Mouse (Mus musculus): ENCODE data around the gene Snapc2. TPM values are rescaled to one million over a fixed set of nuclear protein-coding genes. Genes with fewer than 3 reads are reported as not detected.
A peak's percentile ranks its signal among the peaks of the same experiment; 100 is the strongest.

Snapc2 gene
- polyA plus RNA-seq, 1 experiment from 2014 or later: 72.2 TPM

DNA sequence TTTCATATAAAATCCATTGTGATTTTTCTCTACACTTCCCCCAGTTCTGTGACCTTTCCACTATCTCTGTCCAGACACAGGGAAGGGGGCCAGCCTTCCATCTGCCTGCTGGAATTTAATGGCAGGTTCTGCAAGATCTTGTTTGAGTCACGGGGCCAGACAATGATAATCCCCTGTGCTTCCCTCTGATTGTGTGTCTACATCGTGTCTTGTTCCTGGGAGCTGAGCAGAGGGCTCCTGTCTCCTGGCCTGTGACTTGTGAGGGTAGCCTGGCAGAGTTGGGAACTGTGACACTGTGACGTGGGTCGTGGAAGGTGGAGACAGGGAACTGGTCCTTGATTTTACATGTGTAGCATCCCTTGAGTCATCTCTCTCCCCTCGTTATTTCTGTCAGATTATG, 23.1 kb upstream of the Snapc2 start:
- WGBS: 73% methylated on average over 5 of the region's 5 CpGs
- Histone ChIP-seq H3K9ac (ENCODE audit: low read depth, low read length) (no peak overlapping the region), H3K4me2 (ENCODE audit: low read length) (no peak overlapping the region), H3K36me3 (ENCODE audit: control insufficient read depth, insufficient read depth, low read length) (no peaks in the 10 kb centered on the region), H3K4me3 (ENCODE audit: low read length) (no peak overlapping the region), H3K9me3 (ENCODE audit: control insufficient read depth, low read length) (no peaks in the 10 kb centered on the region), H3K27ac (ENCODE audit: low read depth, low read length) (no peak overlapping the region), H3K4me1 (ENCODE audit: control insufficient read depth, insufficient read depth, low read depth, low read length) (peaks cover 2% of the 10 kb centered on the region; the same call in 1 of the 2 replicates), H3K27me3 (replicated peaks; ENCODE audit: control insufficient read depth, insufficient read depth, low read length) (peaks cover 14% of the 10 kb centered on the region)
- no peak for ATAC-seq

DNA sequence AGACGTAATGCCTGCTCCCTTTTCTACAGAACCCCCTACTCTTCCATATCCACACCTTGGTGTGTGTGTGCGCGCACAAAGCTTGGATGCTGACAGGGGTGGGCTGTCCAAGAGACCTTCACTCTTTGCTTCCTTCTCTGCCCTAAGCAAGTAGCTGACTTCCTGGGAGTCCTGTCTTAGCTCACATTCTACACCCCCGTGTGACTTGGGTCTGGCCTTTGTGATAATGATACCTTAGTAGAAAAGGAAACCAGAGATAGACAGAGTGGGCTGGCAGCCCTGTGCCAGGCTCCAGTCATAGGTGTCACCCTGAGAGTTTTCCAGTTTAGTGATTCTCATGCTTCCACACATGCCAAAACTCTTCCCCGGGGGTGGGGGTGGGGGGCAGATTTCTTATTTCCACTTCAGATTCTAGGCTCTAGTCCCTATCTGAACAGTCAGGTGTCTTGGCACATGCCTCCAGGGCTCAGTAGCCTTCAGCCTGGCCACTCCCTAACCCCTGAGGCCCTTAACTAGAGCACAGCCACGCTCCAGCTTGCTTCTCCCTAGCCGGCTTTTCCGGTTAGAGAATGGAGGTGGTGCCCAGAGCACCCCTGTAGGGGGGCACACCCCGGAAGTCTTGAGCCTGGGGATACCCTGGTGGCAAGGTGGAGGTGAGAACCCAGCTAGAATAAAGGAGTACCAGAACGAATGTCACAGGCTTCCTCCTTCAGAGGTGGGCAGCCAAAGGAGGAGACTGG, 22.1 kb upstream of the Snapc2 start:
- H3K27ac ChIP-seq (ENCODE audit: low read depth, low read length): no peak overlapping the region
- no peak overlapping the region for H3K4me3 ChIP-seq (ENCODE audit: low read length)
- H3K9ac ChIP-seq (ENCODE audit: low read depth, low read length): no peak overlapping the region
- H3K4me2 ChIP-seq (ENCODE audit: low read length): no peak overlapping the region
- H3K4me1 ChIP-seq (ENCODE audit: control insufficient read depth, insufficient read depth, low read depth, low read length): peaks cover 2% of the 10 kb centered on the region; the same call in 1 of the 2 replicates
- H3K27me3 ChIP-seq (replicated peaks; ENCODE audit: control insufficient read depth, insufficient read depth, low read length): peaks cover 14% of the 10 kb centered on the region
- no peaks in the 10 kb centered on the region for H3K36me3 ChIP-seq (ENCODE audit: control insufficient read depth, insufficient read depth, low read length)
- no peaks in the 10 kb centered on the region for H3K9me3 ChIP-seq (ENCODE audit: control insufficient read depth, low read length)
- WGBS: 65% methylated on average over 10 of the region's 10 CpGs
- ATAC-seq: no peak

DNA sequence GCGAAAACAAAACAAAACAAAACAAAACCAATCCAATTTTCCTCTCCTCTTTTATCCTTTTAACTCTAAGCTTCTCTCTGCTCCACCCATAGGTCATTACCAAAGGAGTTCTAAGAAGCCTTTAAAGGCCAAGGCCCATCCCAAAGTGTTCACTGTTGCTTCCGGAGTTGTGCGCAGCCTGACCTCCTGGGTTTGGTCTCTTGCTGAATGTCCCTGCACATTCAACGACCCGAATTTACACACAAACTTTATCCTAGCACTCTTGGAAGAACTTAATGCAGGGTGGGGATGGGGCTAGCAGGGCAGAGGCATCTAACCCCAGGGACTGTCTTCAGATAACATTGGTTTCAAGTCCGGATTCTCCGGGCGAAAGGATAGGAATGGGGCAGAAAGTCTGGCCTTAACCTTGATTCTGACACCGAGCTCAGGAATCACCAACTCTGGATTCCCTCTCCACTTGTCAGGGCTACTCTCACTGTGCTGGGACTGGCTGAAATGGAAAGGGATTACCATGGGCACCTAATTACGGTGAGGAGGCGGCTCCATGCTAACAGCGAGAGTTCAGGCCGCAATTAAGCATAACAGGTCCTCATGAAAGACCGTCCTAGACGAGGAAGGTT, 15.0 kb upstream of the Snapc2 start:
- Histone ChIP-seq H3K27me3 (replicated peaks; ENCODE audit: control insufficient read depth, insufficient read depth, low read length) (no peaks in the 10 kb centered on the region), H3K9me3 (ENCODE audit: control insufficient read depth, low read length) (no peaks in the 10 kb centered on the region), H3K4me1 (ENCODE audit: control insufficient read depth, insufficient read depth, low read depth, low read length) (peaks cover 26% of the 10 kb centered on the region), H3K36me3 (ENCODE audit: control insufficient read depth, insufficient read depth, low read length) (no peaks in the 10 kb centered on the region), H3K27ac (ENCODE audit: low read depth, low read length) (peak overlapping the region; percentile 92), H3K9ac (ENCODE audit: low read depth, low read length) (peak overlapping the region; percentile 66), H3K4me3 (ENCODE audit: low read length) (peak overlapping the region; percentile 86), H3K4me2 (ENCODE audit: low read length) (peak overlapping the region; percentile 82)
- ATAC-seq: peak; percentile 2
- WGBS: 19% methylated on average over 15 of the region's 15 CpGs

DNA sequence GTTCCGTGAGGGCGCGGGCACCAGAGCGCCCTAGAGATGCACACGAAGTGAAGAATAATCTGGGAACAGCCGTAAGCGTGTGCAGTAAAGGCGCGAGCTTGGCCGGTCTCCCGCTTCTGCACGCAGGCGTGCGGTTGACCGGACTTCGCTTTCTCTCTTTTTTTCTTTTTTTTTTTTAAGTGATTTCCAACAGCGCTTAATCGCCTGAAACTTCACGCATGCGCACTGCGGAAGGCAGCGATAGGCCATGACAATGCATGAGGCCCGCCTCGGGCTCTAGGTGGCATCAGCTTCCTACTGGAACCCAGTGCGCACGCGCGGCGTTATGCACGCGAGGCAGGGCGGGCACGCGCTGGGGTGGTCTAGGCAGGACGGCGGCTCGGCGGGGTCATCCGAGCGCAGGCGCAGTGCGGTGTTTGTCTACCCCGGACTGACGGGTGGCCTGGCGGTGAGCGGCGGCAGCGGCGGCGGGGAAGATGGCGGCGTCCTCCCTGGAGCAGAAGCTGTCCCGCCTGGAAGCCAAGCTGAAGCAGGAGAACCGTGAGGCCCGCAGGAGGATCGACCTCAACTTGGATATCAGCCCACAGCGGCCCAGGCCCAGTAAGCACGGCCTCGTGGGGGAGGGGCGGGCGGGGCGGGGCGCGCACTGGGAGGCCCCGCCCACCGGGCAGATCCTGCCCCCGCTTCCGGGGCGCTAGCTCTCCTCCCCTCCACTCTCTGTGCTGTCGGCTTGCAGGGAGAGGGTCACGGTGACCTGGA, 14.3 kb upstream of the Snapc2 start, which contains the start of the genes Map2k7 and Gm49320:
Gene Map2k7, plus strand, starts transcription at position 307 of the 759 bp plus-strand sequence.
Gene Gm49320, plus strand, starts transcription at position 432 of the 759 bp plus-strand sequence.
- no peaks in the 10 kb centered on the region for H3K27me3 ChIP-seq (replicated peaks; ENCODE audit: control insufficient read depth, insufficient read depth, low read length)
- peak; percentile 95 for ATAC-seq
- peaks cover 26% of the 10 kb centered on the region for H3K4me1 ChIP-seq (ENCODE audit: control insufficient read depth, insufficient read depth, low read depth, low read length)
- H3K9ac ChIP-seq (ENCODE audit: low read depth, low read length): peak within 1 kb of the TSS; percentile 84
- WGBS: under 1% methylated on average over 56 of the region's 71 CpGs
- H3K36me3 ChIP-seq (ENCODE audit: control insufficient read depth, insufficient read depth, low read length): peaks cover 4% of the 10 kb centered on the region
- H3K27ac ChIP-seq (ENCODE audit: low read depth, low read length): peak within 1 kb of the TSS; percentile 92
- H3K4me3 ChIP-seq (ENCODE audit: low read length): peak within 1 kb of the TSS; percentile 86
- peak within 1 kb of the TSS; percentile 95 for H3K4me2 ChIP-seq (ENCODE audit: low read length)
- H3K9me3 ChIP-seq (ENCODE audit: control insufficient read depth, low read length): no peaks in the 10 kb centered on the region

- H3K9me3 ChIP-seq (ENCODE audit: control insufficient read depth, low read length): no peaks in the 10 kb centered on the region
- H3K4me1 ChIP-seq (ENCODE audit: control insufficient read depth, insufficient read depth, low read depth, low read length): peaks cover 26% of the 10 kb centered on the region
- ATAC-seq: no peak; the same call in 1 of the 2 replicates
- H3K9ac ChIP-seq (ENCODE audit: low read depth, low read length): peak overlapping the region; percentile 84
- peaks cover 12% of the 10 kb centered on the region for H3K36me3 ChIP-seq (ENCODE audit: control insufficient read depth, insufficient read depth, low read length)
- H3K27me3 ChIP-seq (replicated peaks; ENCODE audit: control insufficient read depth, insufficient read depth, low read length): no peaks in the 10 kb centered on the region
- H3K4me2 ChIP-seq (ENCODE audit: low read length): peak overlapping the region; percentile 95
- WGBS: 12% methylated on average over 19 of the region's 19 CpGs
- peak overlapping the region; percentile 86 for H3K4me3 ChIP-seq (ENCODE audit: low read length)
- H3K27ac ChIP-seq (ENCODE audit: low read depth, low read length): peak overlapping the region; percentile 91
Observed at GRCm38 (mm10) chr8:4239193-4239890, 13.5 kb upstream of the Snapc2 start.

- Histone ChIP-seq H3K9me3 (ENCODE audit: control insufficient read depth, low read length) (no peaks in the 10 kb centered on the region), H3K4me3 (ENCODE audit: low read length) (no peak overlapping the region), H3K36me3 (ENCODE audit: control insufficient read depth, insufficient read depth, low read length) (peaks cover 51% of the 10 kb centered on the region), H3K4me2 (ENCODE audit: low read length) (no peak overlapping the region), H3K27ac (ENCODE audit: low read depth, low read length) (no peak overlapping the region), H3K27me3 (replicated peaks; ENCODE audit: control insufficient read depth, insufficient read depth, low read length) (no peaks in the 10 kb centered on the region), H3K9ac (ENCODE audit: low read depth, low read length) (no peak overlapping the region), H3K4me1 (ENCODE audit: control insufficient read depth, insufficient read depth, low read depth, low read length) (peaks cover 13% of the 10 kb centered on the region)
- 92% methylated on average over 5 of the region's 5 CpGs for WGBS
- no peak for ATAC-seq
Observed at GRCm38 (mm10) chr8:4245061-4245460, 7.8 kb upstream of the Snapc2 start.

DNA sequence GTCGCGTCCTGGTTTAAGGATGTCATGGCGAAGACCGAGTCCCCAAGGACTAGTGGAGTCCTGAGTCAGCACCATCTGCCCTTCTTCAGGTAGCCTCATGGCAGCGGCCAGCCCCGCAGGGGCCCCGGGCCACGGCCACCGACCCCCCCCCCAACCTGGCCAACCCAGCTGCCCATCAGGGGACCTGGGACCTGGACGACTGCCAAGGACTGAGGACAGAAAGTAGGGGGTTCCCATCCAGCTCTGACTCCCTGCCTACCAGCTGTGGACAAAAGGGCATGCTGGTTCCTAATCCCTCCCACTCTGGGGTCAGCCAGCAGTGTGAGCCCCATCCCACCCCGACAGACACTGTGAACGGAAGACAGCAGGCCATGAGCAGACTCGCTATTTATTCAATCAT, 7.1 kb upstream of the Snapc2 start:
- no peak for ATAC-seq
- peaks cover 52% of the 10 kb centered on the region for H3K36me3 ChIP-seq (ENCODE audit: control insufficient read depth, insufficient read depth, low read length)
- no peak overlapping the region for H3K9ac ChIP-seq (ENCODE audit: low read depth, low read length)
- H3K27me3 ChIP-seq (replicated peaks; ENCODE audit: control insufficient read depth, insufficient read depth, low read length): no peaks in the 10 kb centered on the region
- 82% methylated on average over 12 of the region's 13 CpGs for WGBS
- no peak overlapping the region for H3K4me2 ChIP-seq (ENCODE audit: low read length)
- peaks cover 6% of the 10 kb centered on the region; the same call in 1 of the 2 replicates for H3K4me1 ChIP-seq (ENCODE audit: control insufficient read depth, insufficient read depth, low read depth, low read length)
- no peak overlapping the region for H3K4me3 ChIP-seq (ENCODE audit: low read length)
- H3K9me3 ChIP-seq (ENCODE audit: control insufficient read depth, low read length): no peaks in the 10 kb centered on the region
- no peak overlapping the region for H3K27ac ChIP-seq (ENCODE audit: low read depth, low read length)

DNA sequence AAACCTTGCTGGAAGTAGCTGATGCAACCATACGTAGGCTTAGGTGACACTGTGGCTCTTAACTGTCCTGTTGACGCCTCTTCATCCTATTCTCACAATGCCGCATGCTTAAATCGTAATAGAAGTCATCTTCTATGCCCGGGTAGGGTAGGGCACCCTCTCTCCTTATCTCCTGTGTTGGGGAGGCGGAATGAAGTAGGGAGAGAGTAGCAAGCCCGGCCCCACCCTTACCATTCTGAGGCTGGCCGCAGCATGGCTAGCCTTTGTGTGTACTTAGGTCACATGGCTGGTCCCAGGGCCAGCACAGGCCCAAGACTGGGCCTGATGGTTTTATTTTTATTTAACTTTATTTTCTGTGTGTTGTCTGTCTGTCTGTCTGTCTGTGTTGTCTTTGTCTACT, 5.6 kb upstream of the Snapc2 start:
- Histone ChIP-seq H3K27ac (ENCODE audit: low read depth, low read length) (no peak overlapping the region), H3K4me1 (ENCODE audit: control insufficient read depth, insufficient read depth, low read depth, low read length) (peaks cover under 1% of the 10 kb centered on the region), H3K4me2 (ENCODE audit: low read length) (no peak overlapping the region), H3K9me3 (ENCODE audit: control insufficient read depth, low read length) (no peaks in the 10 kb centered on the region), H3K27me3 (replicated peaks; ENCODE audit: control insufficient read depth, insufficient read depth, low read length) (no peaks in the 10 kb centered on the region), H3K4me3 (ENCODE audit: low read length) (no peak overlapping the region), H3K9ac (ENCODE audit: low read depth, low read length) (no peak overlapping the region), H3K36me3 (ENCODE audit: control insufficient read depth, insufficient read depth, low read length) (peaks cover 52% of the 10 kb centered on the region)
- WGBS: 94% methylated on average over 8 of the region's 8 CpGs
- ATAC-seq: no peak
